Mouse (Mus musculus) midbrain, postnatal 0 days (tissue): Measurements from ENCODE around the gene Bhmt2. TPM values are rescaled to one million over a fixed set of nuclear protein-coding genes. Genes with fewer than 3 reads are reported as not detected.
A peak's percentile ranks its signal among the peaks of the same experiment; 100 is the strongest.

Source experiments
- ATAC-seq: fragments of 200-750 bp; cut with Nextera tagmentation; 2 replicates; pipeline ENCODE4 v1.8.0; 2017; ENCODE audit warnings: moderate number of reproducible peaks, mild to moderate bottlenecking, moderate TSS enrichment, moderate library complexity; ENCODE audit not compliant: low FRiP score
- DNase-seq: peaks from one replicate; pipeline ENCODE4 v3.0.0-alpha.2; 2015; ENCODE audit warnings: low spot score
- H3K27ac ChIP-seq: fragments of 300-500 bp; sonication (generic); 2 replicates; pipeline ENCODE4 v1.5.1; 2014; ENCODE audit warnings: low read depth, mild to moderate bottlenecking, low read length, mixed read lengths
- H3K27me3 ChIP-seq: fragments of 300-500 bp; sonication (generic); 2 replicates; pipeline ENCODE4 v1.6.1; 2014; ENCODE audit warnings: low read length, control low read depth, mixed read lengths; ENCODE audit not compliant: insufficient read depth
- H3K36me3 ChIP-seq: fragments of 300-500 bp; sonication (generic); 2 replicates; pipeline ENCODE4 v1.6.1; 2014; ENCODE audit warnings: low read length, control low read depth, mixed read lengths; ENCODE audit not compliant: insufficient read depth
- H3K4me1 ChIP-seq: fragments of 300-500 bp; sonication (generic); 2 replicates; pipeline ENCODE4 v1.6.1; 2014; ENCODE audit warnings: mild to moderate bottlenecking, control low read depth, antibody characterized with exemption, low read length, mixed read lengths; ENCODE audit not compliant: insufficient read depth
- H3K4me2 ChIP-seq: fragments of 300-500 bp; sonication (generic); 2 replicates; pipeline ENCODE4 v1.6.1; 2014; ENCODE audit warnings: low read depth, mild to moderate bottlenecking, low read length, mixed read lengths; ENCODE audit not compliant: poor library complexity, severe bottlenecking
- H3K4me3 ChIP-seq: fragments of 300-500 bp; sonication (generic); 2 replicates; pipeline ENCODE4 v1.5.1; 2014; ENCODE audit warnings: low read depth, mild to moderate bottlenecking, low read length, moderate library complexity
- H3K9ac ChIP-seq: fragments of 300-500 bp; sonication (generic); replicated peaks from 2 replicates; pipeline ENCODE4 v1.6.1; 2014; ENCODE audit warnings: mild to moderate bottlenecking, low read length, moderate library complexity, mixed read lengths; ENCODE audit not compliant: poor library complexity, severe bottlenecking
- H3K9me3 ChIP-seq: fragments of 300-500 bp; sonication (generic); 2 replicates; pipeline ENCODE4 v1.6.1; 2016; ENCODE audit warnings: low read length, control low read depth
- CTCF ChIP-seq: IDR thresholded peaks from 2 replicates; pipeline ENCODE4 v1.5.1; 2016; ENCODE audit warnings: antibody characterized with exemption, mild to moderate bottlenecking
- WGBS: fragments of 180-500 bp; shearing (Covaris S2); extraction: QIAGEN DNeasy Blood & Tissue Kit; methylation state at CpG from one replicate; pipeline ENCODE4 v1.1.7; 2014; 5-methylcytosine and 5-hydroxymethylcytosine counted together
- polyA plus RNA-seq: library from polyadenylated mRNA; unstranded; fragments of >200 nt; fragmentation: Nextera tagmentation; extraction: Ambion mirVana; gene quantifications from 2 replicates; pipeline ENCODE4 v1.2.1, GENCODE M21; 2015
- total RNA-seq: library from RNA; depleted of rRNA; stranded (reverse); fragments of >200 nt; gene quantifications from 2 replicates; pipeline ENCODE4 v1.2.3, GENCODE M21; 2014

The Bhmt2 gene
- total and polyA plus RNA-seq, 2 experiments from 2014 or later = not detected

DNA sequence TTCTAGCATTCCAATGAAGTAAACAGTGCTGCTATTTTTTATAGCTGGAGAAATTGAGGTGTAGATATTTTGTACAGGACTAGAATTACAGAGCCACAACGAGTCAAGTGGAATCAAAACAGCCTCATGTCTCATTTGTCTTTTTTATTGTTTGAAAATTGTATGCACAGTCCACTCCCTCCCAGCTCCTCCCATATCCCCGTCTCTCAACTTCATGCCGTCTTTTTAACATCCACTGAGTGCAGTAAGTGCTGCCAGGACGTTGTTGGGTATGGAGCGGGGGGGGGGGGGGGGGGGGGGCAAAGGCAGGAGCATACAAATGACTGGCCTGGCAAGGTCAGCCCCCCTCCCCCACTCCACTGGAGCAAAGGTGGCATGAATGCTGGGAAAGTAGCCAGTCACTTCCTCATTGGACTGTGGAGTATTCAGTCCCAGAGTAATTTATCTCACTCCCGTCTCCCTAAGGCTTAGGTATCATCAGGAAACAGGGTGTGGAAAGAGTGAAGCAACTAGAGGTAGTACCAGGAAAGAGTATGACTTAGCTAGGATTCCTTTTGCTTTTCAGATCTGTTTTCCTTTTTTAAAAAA lies 59.6 kb downstream of the Bhmt2 start:
- no peak for ATAC-seq
- Histone ChIP-seq H3K4me2 (no peak overlapping the region), H3K27ac (no peak overlapping the region), H3K4me3 (no peak overlapping the region), H3K9ac (no peak overlapping the region), H3K27me3 (no peaks in the 10 kb centered on the region), H3K9me3 (no peaks in the 10 kb centered on the region), H3K36me3 (no peaks in the 10 kb centered on the region), H3K4me1 (no peaks in the 10 kb centered on the region)
- no peak for DNase-seq
- TF ChIP-seq CTCF = no peak
- WGBS = 45% methylated on average over 5 of the region's 6 CpGs

- Histone ChIP-seq H3K9ac (no peak overlapping the region), H3K36me3 (no peaks in the 10 kb centered on the region), H3K4me1 (no peaks in the 10 kb centered on the region), H3K4me2 (no peak overlapping the region), H3K4me3 (no peak overlapping the region), H3K27me3 (no peaks in the 10 kb centered on the region), H3K9me3 (no peaks in the 10 kb centered on the region), H3K27ac (no peak overlapping the region)
- WGBS = 60% methylated on average over 4 of the region's 4 CpGs
- DNase-seq (peak; percentile 55), ATAC-seq (no peak)
- peak; percentile 63 for TF ChIP-seq CTCF
Measured at GRCm38 (mm10) chr13:93613771-93614170, 60.3 kb downstream of the Bhmt2 start.

GRCm38 (mm10) chr13:93612660-93613607 lies 61.2 kb downstream of the Bhmt2 start:
- TF ChIP-seq CTCF = peak; percentile 90
- no peaks in the 10 kb centered on the region for H3K36me3 ChIP-seq
- no peak overlapping the region for H3K27ac ChIP-seq
- H3K4me2 ChIP-seq = no peak overlapping the region
- no peaks in the 10 kb centered on the region for H3K4me1 ChIP-seq
- peak; percentile 42; the same call in 1 of the 2 replicates for ATAC-seq
- no peaks in the 10 kb centered on the region for H3K27me3 ChIP-seq
- DNase-seq = peak; percentile 88
- H3K9ac ChIP-seq = no peak overlapping the region
- H3K4me3 ChIP-seq = no peak overlapping the region
- WGBS = 55% methylated on average over 19 of the region's 19 CpGs
- H3K9me3 ChIP-seq = no peaks in the 10 kb centered on the region

DNA sequence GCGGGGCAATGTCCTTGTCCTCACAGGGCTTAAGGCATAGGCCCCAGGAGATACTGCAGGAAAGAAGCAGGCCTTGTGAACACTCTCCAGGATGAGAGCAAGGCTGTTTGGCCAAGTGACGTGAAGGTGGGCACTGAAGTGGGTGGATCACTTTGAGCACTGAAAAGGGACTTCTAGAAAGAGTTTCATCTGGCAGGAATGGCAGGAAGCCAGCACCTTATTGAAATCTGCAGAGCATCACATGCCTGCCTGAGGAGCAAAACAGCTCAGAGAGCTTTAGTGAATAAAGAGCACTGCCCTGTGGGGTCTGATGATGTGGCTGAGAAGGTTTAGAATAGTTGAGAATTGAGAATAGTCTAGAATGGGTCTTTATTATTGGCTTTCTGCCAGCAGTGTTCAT lies 65.6 kb downstream of the Bhmt2 start:
- TF ChIP-seq CTCF = no peak
- H3K4me2 ChIP-seq = no peak overlapping the region
- no peaks in the 10 kb centered on the region for H3K27me3 ChIP-seq
- H3K36me3 ChIP-seq = no peaks in the 10 kb centered on the region
- H3K27ac ChIP-seq = no peak overlapping the region
- DNase-seq (no peak), ATAC-seq (no peak)
- no peak overlapping the region for H3K4me3 ChIP-seq
- WGBS = 73% methylated on average over 2 of the region's 2 CpGs
- H3K4me1 ChIP-seq = no peaks in the 10 kb centered on the region
- no peak overlapping the region for H3K9ac ChIP-seq
- H3K9me3 ChIP-seq = no peaks in the 10 kb centered on the region

- no peak overlapping the region for H3K27ac ChIP-seq
- H3K4me3 ChIP-seq = no peak overlapping the region
- no peak for DNase-seq
- no peak overlapping the region for H3K9ac ChIP-seq
- WGBS = 94% methylated on average over 3 of the region's 3 CpGs
- no peaks in the 10 kb centered on the region for H3K27me3 ChIP-seq
- ATAC-seq = no peak
- no peaks in the 10 kb centered on the region for H3K9me3 ChIP-seq
- TF ChIP-seq CTCF = no peak
- H3K4me1 ChIP-seq = no peaks in the 10 kb centered on the region
- no peak overlapping the region for H3K4me2 ChIP-seq
- H3K36me3 ChIP-seq = no peaks in the 10 kb centered on the region
Measured at GRCm38 (mm10) chr13:93607701-93608100, 66.4 kb downstream of the Bhmt2 start.
